Mouse (Mus musculus) lung, adult 2 months (tissue): ENCODE data around the gene Pdcd1.

Experiments used
- CTCF ChIP-seq: fragments of 200-500 bp; IDR thresholded peaks from 2 replicates; pipeline ENCODE4 v1.5.1; 2011; ENCODE audit warnings: mild to moderate bottlenecking, low read length, control low read depth; ENCODE audit not compliant: insufficient read depth
- POLR2A ChIP-seq: fragments of 200-500 bp; IDR thresholded peaks from 2 replicates; pipeline ENCODE4 v1.6.1; 2011; ENCODE audit warnings: low read depth, mild to moderate bottlenecking, control low read depth, low read length, borderline replicate concordance; ENCODE audit errors: extremely low read depth

DNA sequence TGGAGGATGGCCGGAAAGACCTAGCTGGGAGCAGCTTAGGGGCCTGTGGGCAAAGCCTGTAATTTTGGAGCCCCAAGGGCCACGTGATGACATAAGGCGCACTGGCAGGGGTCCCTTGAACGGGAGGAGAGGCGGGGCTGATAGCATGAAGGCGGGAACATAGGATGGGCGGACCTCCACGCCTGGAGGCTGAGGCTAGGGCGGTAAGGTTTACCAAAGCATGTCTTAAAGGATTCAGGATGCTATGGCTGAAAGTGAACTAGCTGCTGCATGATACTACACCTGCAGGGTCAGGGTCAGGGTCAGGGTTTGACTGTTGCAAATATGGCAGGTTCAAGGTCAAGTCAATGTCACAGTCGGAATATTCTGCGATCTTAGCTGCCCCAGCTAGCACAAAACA is 28.8 kb upstream of the Pdcd1 start:
- TF ChIP-seq CTCF: no peak
- no peak for TF ChIP-seq POLR2A
